Mouse (Mus musculus): ENCODE measurements at regions not wholly inside any gene's neighbourhood (a gene's known extent, or its start where the extent isn't known, plus 50 kb on each side); places are given as distances from the start of the nearest gene placed in this dataset.

- TF ChIP-seq GATA1 (IDR thresholded peaks at IDR 0.05; ENCODE audit: borderline replicate concordance, low read length) (no peak), FLI1 (IDR thresholded peaks at IDR 0.05; ENCODE audit: low read length) (no peak)
These were observed 221.4 kb downstream of the 1700017N19Rik start for GRCm38 (mm10) chr10:100811639-100812038.

Measured in megakaryocyte, embryonic 14.5 days (primary cell).